Mouse (Mus musculus): ENCODE results near the gene Cd28. TPM values are rescaled to one million over a fixed set of nuclear protein-coding genes. Genes with fewer than 3 reads are reported as not detected.

The Cd28 gene
- polyA plus RNA-seq, 1 experiment from 2014 or later = 0.08 TPM

GRCm38 (mm10) chr1:60771771-60772170, 55.2 kb downstream of the Cd28 start:
- no peak overlapping the region for H3K27ac ChIP-seq (ENCODE audit: low read depth, low read length)
- DNase-seq (ENCODE audit: low spot score) (no peak), ATAC-seq (replicated peaks; ENCODE audit: low FRiP score) (no peak)
- H3K27me3 ChIP-seq (ENCODE audit: control insufficient read depth, insufficient read depth, low read length) = no peaks in the 10 kb centered on the region
- H3K4me1 ChIP-seq (replicated peaks; ENCODE audit: control insufficient read depth, insufficient read depth, low read length) = no peaks in the 10 kb centered on the region
- no peaks in the 10 kb centered on the region for H3K36me3 ChIP-seq (ENCODE audit: control insufficient read depth, insufficient read depth, low read length)
- H3K9me3 ChIP-seq (ENCODE audit: control insufficient read depth, low read length) = no peaks in the 10 kb centered on the region
- H3K4me3 ChIP-seq (ENCODE audit: low read depth, low read length) = no peak overlapping the region
- 94% methylated on average over 7 of the region's 7 CpGs for WGBS
- no peak overlapping the region for H3K4me2 ChIP-seq (ENCODE audit: low read depth, low read length, severe bottlenecking)
- H3K9ac ChIP-seq (ENCODE audit: low read length) = no peak overlapping the region

GRCm38 (mm10) chr1:60773231-60773630, 56.6 kb downstream of the Cd28 start:
- no peak overlapping the region for H3K4me3 ChIP-seq (ENCODE audit: low read depth, low read length)
- no peak overlapping the region for H3K9ac ChIP-seq (ENCODE audit: low read length)
- no peaks in the 10 kb centered on the region for H3K27me3 ChIP-seq (ENCODE audit: control insufficient read depth, insufficient read depth, low read length)
- no peaks in the 10 kb centered on the region for H3K9me3 ChIP-seq (ENCODE audit: control insufficient read depth, low read length)
- no peaks in the 10 kb centered on the region for H3K36me3 ChIP-seq (ENCODE audit: control insufficient read depth, insufficient read depth, low read length)
- 83% methylated on average over 3 of the region's 3 CpGs for whole genome bisulfite sequencing
- H3K27ac ChIP-seq (ENCODE audit: low read depth, low read length) = no peak overlapping the region
- no peak overlapping the region for H3K4me2 ChIP-seq (ENCODE audit: low read depth, low read length, severe bottlenecking)
- no peaks in the 10 kb centered on the region for H3K4me1 ChIP-seq (replicated peaks; ENCODE audit: control insufficient read depth, insufficient read depth, low read length)
- ATAC-seq (replicated peaks; ENCODE audit: low FRiP score) (no peak), DNase-seq (ENCODE audit: low spot score) (no peak)

GRCm38 (mm10) chr1:60776166-60776565, 59.6 kb downstream of the Cd28 start:
- Histone ChIP-seq H3K27me3 (ENCODE audit: control insufficient read depth, insufficient read depth, low read length) (no peaks in the 10 kb centered on the region), H3K36me3 (ENCODE audit: control insufficient read depth, insufficient read depth, low read length) (no peaks in the 10 kb centered on the region), H3K4me2 (ENCODE audit: low read depth, low read length, severe bottlenecking) (no peak overlapping the region), H3K9me3 (ENCODE audit: control insufficient read depth, low read length) (no peaks in the 10 kb centered on the region), H3K4me1 (replicated peaks; ENCODE audit: control insufficient read depth, insufficient read depth, low read length) (no peaks in the 10 kb centered on the region), H3K9ac (ENCODE audit: low read length) (no peak overlapping the region), H3K27ac (ENCODE audit: low read depth, low read length) (no peak overlapping the region), H3K4me3 (ENCODE audit: low read depth, low read length) (no peak overlapping the region)
- DNase-seq (ENCODE audit: low spot score) (no peak), ATAC-seq (replicated peaks; ENCODE audit: low FRiP score) (no peak)
- 88% methylated on average over 4 of the region's 4 CpGs for WGBS

GRCm38 (mm10) chr1:60776906-60777305, 60.3 kb downstream of the Cd28 start:
- DNase-seq (ENCODE audit: low spot score) (no peak), ATAC-seq (replicated peaks; ENCODE audit: low FRiP score) (no peak)
- H3K4me1 ChIP-seq (replicated peaks; ENCODE audit: control insufficient read depth, insufficient read depth, low read length) = no peaks in the 10 kb centered on the region
- no peak overlapping the region for H3K4me2 ChIP-seq (ENCODE audit: low read depth, low read length, severe bottlenecking)
- no peaks in the 10 kb centered on the region for H3K9me3 ChIP-seq (ENCODE audit: control insufficient read depth, low read length)
- no peak overlapping the region for H3K9ac ChIP-seq (ENCODE audit: low read length)
- H3K27me3 ChIP-seq (ENCODE audit: control insufficient read depth, insufficient read depth, low read length) = no peaks in the 10 kb centered on the region
- H3K27ac ChIP-seq (ENCODE audit: low read depth, low read length) = no peak overlapping the region
- H3K36me3 ChIP-seq (ENCODE audit: control insufficient read depth, insufficient read depth, low read length) = no peaks in the 10 kb centered on the region
- no peak overlapping the region for H3K4me3 ChIP-seq (ENCODE audit: low read depth, low read length)
- WGBS = 76% methylated on average over 3 of the region's 3 CpGs

GRCm38 (mm10) chr1:60778465-60779115, 62.0 kb downstream of the Cd28 start:
- no peaks in the 10 kb centered on the region for H3K9me3 ChIP-seq (ENCODE audit: control insufficient read depth, low read length)
- no peak overlapping the region for H3K27ac ChIP-seq (ENCODE audit: low read depth, low read length)
- DNase-seq (ENCODE audit: low spot score) = no peak
- no peaks in the 10 kb centered on the region for H3K4me1 ChIP-seq (replicated peaks; ENCODE audit: control insufficient read depth, insufficient read depth, low read length)
- no peak overlapping the region for H3K4me3 ChIP-seq (ENCODE audit: low read depth, low read length)
- no peaks in the 10 kb centered on the region for H3K36me3 ChIP-seq (ENCODE audit: control insufficient read depth, insufficient read depth, low read length)
- H3K27me3 ChIP-seq (ENCODE audit: control insufficient read depth, insufficient read depth, low read length) = no peaks in the 10 kb centered on the region
- ATAC-seq (replicated peaks; ENCODE audit: low FRiP score) = no peak
- no peak overlapping the region for H3K9ac ChIP-seq (ENCODE audit: low read length)
- 86% methylated on average over 8 of the region's 8 CpGs for WGBS
- no peak overlapping the region for H3K4me2 ChIP-seq (ENCODE audit: low read depth, low read length, severe bottlenecking)

- H3K4me3 ChIP-seq (ENCODE audit: low read depth, low read length) = no peak overlapping the region
- no peaks in the 10 kb centered on the region for H3K4me1 ChIP-seq (replicated peaks; ENCODE audit: control insufficient read depth, insufficient read depth, low read length)
- H3K27ac ChIP-seq (ENCODE audit: low read depth, low read length) = no peak overlapping the region
- no peak for DNase-seq (ENCODE audit: low spot score)
- no peak overlapping the region for H3K4me2 ChIP-seq (ENCODE audit: low read depth, low read length, severe bottlenecking)
- no peak overlapping the region for H3K9ac ChIP-seq (ENCODE audit: low read length)
- no peak for ATAC-seq (replicated peaks; ENCODE audit: low FRiP score)
- H3K36me3 ChIP-seq (ENCODE audit: control insufficient read depth, insufficient read depth, low read length) = no peaks in the 10 kb centered on the region
- 91% methylated on average over 2 of the region's 2 CpGs for WGBS
- no peaks in the 10 kb centered on the region for H3K27me3 ChIP-seq (ENCODE audit: control insufficient read depth, insufficient read depth, low read length)
- H3K9me3 ChIP-seq (ENCODE audit: control insufficient read depth, low read length) = no peaks in the 10 kb centered on the region
Measured at GRCm38 (mm10) chr1:60779176-60779575, 62.6 kb downstream of the Cd28 start.

- H3K27me3 ChIP-seq (ENCODE audit: control insufficient read depth, insufficient read depth, low read length) = no peaks in the 10 kb centered on the region
- no peak overlapping the region for H3K4me2 ChIP-seq (ENCODE audit: low read depth, low read length, severe bottlenecking)
- H3K4me1 ChIP-seq (replicated peaks; ENCODE audit: control insufficient read depth, insufficient read depth, low read length) = no peaks in the 10 kb centered on the region
- H3K9ac ChIP-seq (ENCODE audit: low read length) = no peak overlapping the region
- no peaks in the 10 kb centered on the region for H3K36me3 ChIP-seq (ENCODE audit: control insufficient read depth, insufficient read depth, low read length)
- DNase-seq (ENCODE audit: low spot score) (no peak), ATAC-seq (replicated peaks; ENCODE audit: low FRiP score) (no peak)
- no peak overlapping the region for H3K4me3 ChIP-seq (ENCODE audit: low read depth, low read length)
- no peak overlapping the region for H3K27ac ChIP-seq (ENCODE audit: low read depth, low read length)
- H3K9me3 ChIP-seq (ENCODE audit: control insufficient read depth, low read length) = no peaks in the 10 kb centered on the region
- WGBS = 83% methylated on average over 4 of the region's 4 CpGs
Measured at GRCm38 (mm10) chr1:60781666-60782065, 65.1 kb downstream of the Cd28 start.

- DNase-seq (ENCODE audit: low spot score) (no peak), ATAC-seq (replicated peaks; ENCODE audit: low FRiP score) (no peak)
- H3K9ac ChIP-seq (ENCODE audit: low read length) = no peak overlapping the region
Measured at GRCm38 (mm10) chr1:60793717-60794116, 77.1 kb downstream of the Cd28 start.

GRCm38 (mm10) chr1:60795677-60796205, 79.1 kb downstream of the Cd28 start:
- ATAC-seq (replicated peaks; ENCODE audit: low FRiP score) (no peak), DNase-seq (ENCODE audit: low spot score) (no peak)
- H3K4me1 ChIP-seq (replicated peaks; ENCODE audit: control insufficient read depth, insufficient read depth, low read length) = no peaks in the 10 kb centered on the region
- H3K4me2 ChIP-seq (ENCODE audit: low read depth, low read length, severe bottlenecking) = no peak overlapping the region
- H3K36me3 ChIP-seq (ENCODE audit: control insufficient read depth, insufficient read depth, low read length) = no peaks in the 10 kb centered on the region
- H3K9ac ChIP-seq (ENCODE audit: low read length) = no peak overlapping the region
- no peak overlapping the region for H3K4me3 ChIP-seq (ENCODE audit: low read depth, low read length)
- H3K27me3 ChIP-seq (ENCODE audit: control insufficient read depth, insufficient read depth, low read length) = no peaks in the 10 kb centered on the region
- WGBS = 81% methylated on average over 3 of the region's 3 CpGs
- no peak overlapping the region for H3K27ac ChIP-seq (ENCODE audit: low read depth, low read length)
- no peaks in the 10 kb centered on the region for H3K9me3 ChIP-seq (ENCODE audit: control insufficient read depth, low read length)

More at GRCm38 (mm10) chr1:60793717-60794116, 77.1 kb downstream of the Cd28 start:
- no peak overlapping the region for H3K4me2 ChIP-seq (ENCODE audit: low read depth, low read length, severe bottlenecking)
- no peaks in the 10 kb centered on the region for H3K27me3 ChIP-seq (ENCODE audit: control insufficient read depth, insufficient read depth, low read length)
- H3K27ac ChIP-seq (ENCODE audit: low read depth, low read length) = no peak overlapping the region
- no peak overlapping the region for H3K4me3 ChIP-seq (ENCODE audit: low read depth, low read length)
- no peaks in the 10 kb centered on the region for H3K9me3 ChIP-seq (ENCODE audit: control insufficient read depth, low read length)
- no peaks in the 10 kb centered on the region for H3K4me1 ChIP-seq (replicated peaks; ENCODE audit: control insufficient read depth, insufficient read depth, low read length)
- H3K36me3 ChIP-seq (ENCODE audit: control insufficient read depth, insufficient read depth, low read length) = no peaks in the 10 kb centered on the region

All from forebrain, embryonic 11.5 days (tissue).